Mouse (Mus musculus): ENCODE measurements around the gene Tpcn1.

Tpcn1 gene

GRCm38 (mm10) chr5:120579211-120579897 lies 9.1 kb downstream of the Tpcn1 start:
- DNase-seq (ENCODE audit: low read depth, low spot score), result no peak

GRCm38 (mm10) chr5:120578504-120579081 lies 9.9 kb downstream of the Tpcn1 start:
- DNase-seq (ENCODE audit: low read depth, low spot score), result no peak

GRCm38 (mm10) chr5:120577935-120578441 lies 10.5 kb downstream of the Tpcn1 start:
- peak; percentile 62 for DNase-seq (ENCODE audit: low read depth, low spot score)

GRCm38 (mm10) chr5:120576781-120577301 lies 11.6 kb downstream of the Tpcn1 start:
- DNase-seq (ENCODE audit: low read depth, low spot score), result peak; percentile 53

GRCm38 (mm10) chr5:120574469-120575063 lies 13.9 kb downstream of the Tpcn1 start:
- no peak for DNase-seq (ENCODE audit: low read depth, low spot score)

- DNase-seq (ENCODE audit: low read depth, low spot score), result no peak
These were observed 17.3 kb downstream of the Tpcn1 start for GRCm38 (mm10) chr5:120571056-120571740.

GRCm38 (mm10) chr5:120570289-120570897 lies 18.1 kb downstream of the Tpcn1 start:
- no peak for DNase-seq (ENCODE audit: low read depth, low spot score)

GRCm38 (mm10) chr5:120569791-120570190 lies 18.7 kb downstream of the Tpcn1 start:
- DNase-seq (ENCODE audit: low read depth, low spot score), result no peak

GRCm38 (mm10) chr5:120568964-120569363 lies 19.5 kb downstream of the Tpcn1 start:
- no peak for DNase-seq (ENCODE audit: low read depth, low spot score)

GRCm38 (mm10) chr5:120568336-120568768 lies 20.1 kb downstream of the Tpcn1 start:
- no peak for DNase-seq (ENCODE audit: low read depth, low spot score)

- DNase-seq (ENCODE audit: low read depth, low spot score), result no peak
These were observed 20.7 kb downstream of the Tpcn1 start for GRCm38 (mm10) chr5:120567761-120568211.

GRCm38 (mm10) chr5:120567253-120567701 lies 21.2 kb downstream of the Tpcn1 start:
- no peak for DNase-seq (ENCODE audit: low read depth, low spot score)

GRCm38 (mm10) chr5:120566681-120567252 lies 21.7 kb downstream of the Tpcn1 start:
- no peak for DNase-seq (ENCODE audit: low read depth, low spot score)

GRCm38 (mm10) chr5:120566101-120566500 lies 22.4 kb downstream of the Tpcn1 start:
- DNase-seq (ENCODE audit: low read depth, low spot score), result no peak

- DNase-seq (ENCODE audit: low read depth, low spot score), result no peak
These were observed 23.1 kb downstream of the Tpcn1 start for GRCm38 (mm10) chr5:120565171-120565905.

- no peak for DNase-seq (ENCODE audit: low read depth, low spot score)
These were observed 24.6 kb downstream of the Tpcn1 start for GRCm38 (mm10) chr5:120563914-120564311.

- DNase-seq (ENCODE audit: low read depth, low spot score), result no peak
These were observed 25.2 kb downstream of the Tpcn1 start for GRCm38 (mm10) chr5:120562956-120563913.

- no peak for DNase-seq (ENCODE audit: low read depth, low spot score)
These were observed 27.7 kb downstream of the Tpcn1 start for GRCm38 (mm10) chr5:120560616-120561311.
